Mouse (Mus musculus) urinary bladder, postnatal 10 days (tissue): ENCODE data around the gene Dusp10.

ENCODE experiments used
- DNase-seq: peaks from one replicate; pipeline ENCODE4 v3.0.0; 2022; ENCODE audit warnings: low spot score

Gene Dusp10

DNA sequence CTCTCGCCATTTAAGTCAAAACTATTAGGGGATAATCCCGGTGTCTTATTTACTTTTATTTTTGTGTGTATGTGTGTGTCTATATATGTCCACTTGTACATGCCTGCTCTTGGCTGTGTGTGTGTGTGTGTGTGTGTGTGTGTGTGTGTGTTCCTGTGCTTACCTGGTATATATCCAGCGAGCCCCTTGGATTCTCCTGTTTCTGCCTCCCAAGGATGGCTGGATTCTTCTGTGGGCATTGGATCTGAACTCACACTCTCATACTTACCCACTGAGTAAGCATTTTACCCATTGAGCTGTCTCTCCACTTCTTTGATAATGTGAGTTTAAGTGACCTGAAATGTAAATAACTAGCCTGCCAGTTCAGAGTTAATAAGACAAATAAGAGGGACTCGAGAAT, 40.6 kb downstream of the Dusp10 start:
- no peak for DNase-seq

DNA sequence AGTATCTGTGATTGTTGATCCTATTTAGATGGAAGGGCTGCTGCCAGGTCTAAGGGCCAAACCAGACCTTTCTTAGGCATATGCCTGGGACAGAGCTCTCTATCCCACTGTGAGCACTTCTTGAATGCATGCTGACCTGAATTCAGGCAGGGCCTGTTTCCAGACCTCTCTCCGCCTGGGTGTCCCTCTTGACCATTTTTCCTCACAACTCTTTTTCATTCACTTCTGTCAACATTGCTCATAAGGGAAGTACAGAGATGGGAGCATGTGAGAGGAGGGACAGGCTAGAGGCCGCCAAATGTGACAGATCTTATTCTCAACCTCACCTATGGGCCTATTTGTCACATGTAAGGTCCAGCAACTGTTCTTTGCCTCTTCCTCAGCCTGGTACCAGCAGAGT, 41.1 kb downstream of the Dusp10 start:
- no peak for DNase-seq

DNA sequence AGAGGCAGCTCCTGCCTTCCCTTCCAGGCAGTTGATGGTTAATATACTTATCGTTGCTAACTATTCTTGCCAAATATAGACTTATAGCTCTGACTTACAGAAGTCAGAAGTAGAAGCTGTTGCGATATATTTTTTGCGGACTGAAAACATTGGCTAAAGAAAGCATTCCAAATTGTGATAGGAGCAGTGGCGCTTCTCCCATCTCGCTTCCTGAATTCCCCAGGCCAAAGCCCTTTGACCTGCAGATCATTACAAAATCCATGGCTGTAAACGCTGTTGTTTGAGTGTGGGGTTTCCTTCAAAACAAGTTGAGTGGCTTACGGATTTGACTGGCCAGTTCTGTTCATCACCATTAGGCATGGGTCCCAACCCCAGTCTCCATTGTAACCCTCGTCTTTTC, 45.1 kb downstream of the Dusp10 start:
- DNase-seq = no peak

- DNase-seq = no peak
These were observed 46.7 kb downstream of the Dusp10 start for GRCm38 (mm10) chr1:184059814-184060213.

DNA sequence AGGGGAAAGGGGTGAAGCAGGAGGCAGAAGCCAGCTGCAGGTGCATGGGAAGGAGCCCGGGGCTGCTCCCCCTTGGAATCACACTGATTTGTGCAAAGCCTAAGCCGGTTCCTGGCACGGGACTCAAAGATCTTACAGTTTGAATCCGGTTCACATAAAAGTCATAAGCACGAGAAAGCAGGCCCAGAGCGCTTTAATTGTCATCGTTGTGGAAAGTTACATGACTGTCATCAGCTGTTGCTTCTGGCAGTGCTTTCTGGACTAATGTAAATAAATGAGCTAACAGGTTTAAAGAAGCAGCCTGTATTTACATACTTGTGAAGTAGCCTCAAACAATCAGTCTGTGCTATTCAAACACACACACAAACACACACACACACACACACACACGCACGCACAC, 47.3 kb downstream of the Dusp10 start:
- no peak for DNase-seq

GRCm38 (mm10) chr1:184060828-184061734, 48.0 kb downstream of the Dusp10 start:
- no peak for DNase-seq

DNA sequence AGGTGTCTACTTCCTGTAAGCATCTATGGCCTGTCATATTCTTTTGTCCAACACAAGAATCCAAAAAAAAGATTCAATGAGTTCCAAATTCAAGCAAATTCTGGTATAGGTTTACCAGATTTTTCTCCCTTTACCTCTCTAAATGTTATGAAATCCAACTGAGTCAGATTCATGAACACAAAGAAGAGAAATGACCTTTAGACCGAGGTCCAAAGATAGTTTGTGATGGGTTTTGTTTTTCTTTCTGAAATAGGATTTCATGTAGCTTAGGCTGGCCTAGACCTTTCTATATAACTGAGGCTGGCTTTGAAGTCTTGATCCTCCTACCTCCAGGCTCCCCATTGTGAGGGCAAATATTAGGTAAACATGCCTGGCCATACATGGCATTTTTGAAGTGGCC, 48.8 kb downstream of the Dusp10 start:
- DNase-seq = no peak

GRCm38 (mm10) chr1:184064306-184064705, 51.2 kb downstream of the Dusp10 start:
- DNase-seq = no peak

- no peak for DNase-seq
These were observed 52.7 kb downstream of the Dusp10 start for GRCm38 (mm10) chr1:184065589-184066361.

DNA sequence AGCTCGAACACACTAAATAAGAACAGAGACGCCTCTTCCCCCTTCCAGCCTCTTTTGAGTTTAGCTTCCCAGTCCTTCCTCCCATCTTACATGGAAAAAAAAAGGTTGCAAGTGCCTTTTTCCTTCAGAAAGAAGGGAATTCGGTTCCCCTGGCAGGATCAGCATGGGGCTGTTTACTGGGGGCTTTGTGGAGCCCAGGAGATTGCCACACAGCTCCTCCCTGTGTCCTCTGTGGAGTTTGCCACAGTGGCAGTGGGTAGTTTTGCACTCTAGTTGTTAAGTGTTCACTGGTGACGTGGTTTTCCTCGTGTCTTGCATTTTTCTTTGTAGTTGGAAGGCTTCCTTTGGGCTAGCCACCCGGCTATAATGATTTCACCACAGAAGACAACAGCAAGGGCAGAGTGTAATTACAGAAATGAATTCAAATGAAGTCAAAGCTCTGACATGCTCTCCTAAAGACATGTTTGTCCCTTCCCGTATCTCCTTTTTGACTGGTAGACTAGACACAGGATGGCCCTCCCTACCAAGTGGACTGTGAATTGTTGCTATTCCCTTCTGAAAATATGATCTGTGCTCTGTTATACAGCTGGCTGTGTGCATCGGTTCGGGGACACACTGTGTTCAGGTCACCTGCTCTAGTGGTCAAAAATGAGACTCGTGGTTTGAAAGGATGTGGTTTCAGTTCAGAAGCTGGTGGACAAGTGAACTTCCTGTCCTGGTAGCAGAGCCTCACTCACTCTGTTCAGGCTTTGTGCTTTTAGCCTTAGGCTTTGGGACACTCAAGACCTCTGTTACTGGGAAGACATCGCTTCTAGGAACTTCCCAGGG, 53.6 kb downstream of the Dusp10 start:
- no peak for DNase-seq

GRCm38 (mm10) chr1:184067704-184068558, 54.8 kb downstream of the Dusp10 start:
- DNase-seq = no peak

DNA sequence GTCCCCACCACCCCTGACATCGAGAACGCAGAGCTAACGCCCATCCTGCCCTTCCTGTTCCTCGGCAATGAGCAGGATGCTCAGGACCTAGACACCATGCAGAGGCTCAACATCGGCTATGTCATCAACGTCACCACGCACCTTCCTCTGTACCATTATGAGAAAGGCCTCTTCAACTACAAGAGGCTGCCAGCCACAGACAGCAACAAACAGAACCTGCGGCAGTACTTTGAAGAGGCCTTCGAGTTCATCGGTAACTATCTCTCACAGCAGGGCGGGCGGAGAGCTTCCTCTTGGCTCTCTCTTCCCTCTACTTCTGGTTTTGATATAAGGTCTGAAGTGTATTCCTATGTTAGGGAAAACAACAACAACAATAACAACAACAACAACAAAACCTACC, 55.9 kb downstream of the Dusp10 start:
- no peak for DNase-seq

GRCm38 (mm10) chr1:184076065-184076464, 63.0 kb downstream of the Dusp10 start:
- DNase-seq = no peak

- no peak for DNase-seq
These were observed 63.7 kb downstream of the Dusp10 start for GRCm38 (mm10) chr1:184076756-184077155.

GRCm38 (mm10) chr1:184079304-184079703, 66.2 kb downstream of the Dusp10 start:
- no peak for DNase-seq

DNA sequence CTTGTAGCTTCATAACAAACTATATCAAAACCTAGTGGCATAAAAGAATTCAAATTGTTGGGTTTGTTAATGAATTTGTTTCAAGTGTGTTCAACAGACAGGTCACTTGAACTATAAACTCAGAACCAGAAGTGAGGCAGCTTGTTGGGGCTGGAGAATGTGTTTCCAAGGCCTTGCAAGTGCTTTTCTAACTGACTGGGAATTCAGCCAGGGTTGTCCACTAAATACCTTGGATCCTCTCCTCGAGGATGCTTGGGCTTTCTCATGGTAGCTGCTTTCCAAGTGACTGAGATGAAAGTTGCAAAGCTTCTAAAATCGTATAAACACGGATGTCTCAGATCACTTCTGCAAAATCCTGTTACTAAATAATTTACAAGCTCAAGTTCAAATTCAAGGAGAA, 69.6 kb downstream of the Dusp10 start:
- no peak for DNase-seq

GRCm38 (mm10) chr1:184083166-184083565, 70.1 kb downstream of the Dusp10 start:
- no peak for DNase-seq

GRCm38 (mm10) chr1:184084961-184085360, 71.9 kb downstream of the Dusp10 start:
- DNase-seq = no peak

DNA sequence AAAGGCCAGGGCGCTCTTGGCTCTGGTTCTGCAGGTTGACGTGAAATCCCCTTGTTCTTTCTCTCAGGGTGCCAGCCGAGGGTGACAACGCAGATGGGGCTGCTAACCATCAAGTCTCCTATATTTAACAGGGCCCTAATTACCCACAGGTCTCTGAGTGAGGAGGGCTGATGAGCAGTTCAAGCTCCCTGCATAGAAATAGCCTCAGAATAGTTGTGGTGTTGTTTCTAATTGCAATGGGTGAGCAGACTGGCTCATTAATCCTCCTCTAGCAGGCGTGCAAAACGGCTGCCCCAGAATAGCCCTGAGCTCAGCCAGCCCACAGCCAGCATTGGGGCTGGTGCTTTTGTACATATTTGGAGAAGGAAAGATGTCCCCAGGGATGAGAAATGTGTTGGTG, 77.4 kb downstream of the Dusp10 start:
- DNase-seq = no peak

DNA sequence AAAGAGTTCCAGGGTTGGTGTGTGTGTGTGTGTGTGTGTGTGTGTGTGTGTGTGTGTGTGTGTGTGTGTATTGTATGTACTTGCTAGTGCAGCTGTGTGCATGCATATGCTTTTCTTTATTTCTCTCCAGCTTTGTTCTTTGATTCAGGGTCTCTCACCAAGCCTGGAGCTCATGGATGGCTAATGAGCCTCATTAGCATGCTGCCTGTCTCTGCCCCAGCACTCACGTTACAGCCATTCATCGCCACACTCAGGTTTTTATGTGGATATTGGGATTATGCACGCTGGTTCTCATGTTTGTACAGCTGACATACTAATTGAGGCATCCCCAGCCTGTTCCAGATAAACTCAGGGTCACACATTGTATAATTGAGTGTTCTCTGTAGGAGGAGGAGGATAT, 81.8 kb downstream of the Dusp10 start:
- DNase-seq = no peak

DNA sequence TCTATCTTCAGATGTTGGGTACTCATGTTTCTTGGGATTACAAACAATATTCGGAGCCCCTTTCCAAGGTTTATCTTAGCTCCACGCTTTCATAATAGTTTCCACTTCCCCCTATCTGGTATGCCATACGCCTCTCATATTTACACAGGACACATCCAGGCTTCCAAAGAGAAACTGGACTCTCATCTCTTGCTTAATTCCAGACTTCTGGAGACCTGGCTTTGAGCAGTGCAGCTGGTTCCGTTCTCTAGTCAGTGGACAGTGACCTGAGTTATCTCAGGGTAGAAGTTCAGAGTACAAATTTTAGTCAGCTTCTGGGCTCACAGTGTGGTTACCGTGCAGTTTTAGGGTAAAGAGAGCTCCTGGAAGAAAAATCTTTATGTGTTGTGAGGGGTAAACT, 87.3 kb downstream of the Dusp10 start:
- DNase-seq = no peak
